Mouse (Mus musculus) MEL-GATA-1-ER (cell line): ENCODE measurements around the gene Rasl12.
A peak's percentile ranks its signal among the peaks of the same experiment; 100 is the strongest.

Experiments used
- DNase-seq: peaks from one replicate; pipeline ENCODE4 v3.0.0-alpha.2; 2012; ENCODE audit warnings: low read depth; ENCODE audit errors: extremely low read depth

Rasl12 gene

GRCm38 (mm10) chr9:65435671-65436301, 37.5 kb downstream of the Rasl12 start, which contains the start of gene Mtfmt:
TSS of gene Mtfmt (plus strand) at chr9:65435782.
- peak; percentile 69 for DNase-seq

GRCm38 (mm10) chr9:65444692-65445091, 46.4 kb downstream of the Rasl12 start:
- DNase-seq, result no peak

GRCm38 (mm10) chr9:65447951-65448350, 49.6 kb downstream of the Rasl12 start:
- no peak for DNase-seq

DNA sequence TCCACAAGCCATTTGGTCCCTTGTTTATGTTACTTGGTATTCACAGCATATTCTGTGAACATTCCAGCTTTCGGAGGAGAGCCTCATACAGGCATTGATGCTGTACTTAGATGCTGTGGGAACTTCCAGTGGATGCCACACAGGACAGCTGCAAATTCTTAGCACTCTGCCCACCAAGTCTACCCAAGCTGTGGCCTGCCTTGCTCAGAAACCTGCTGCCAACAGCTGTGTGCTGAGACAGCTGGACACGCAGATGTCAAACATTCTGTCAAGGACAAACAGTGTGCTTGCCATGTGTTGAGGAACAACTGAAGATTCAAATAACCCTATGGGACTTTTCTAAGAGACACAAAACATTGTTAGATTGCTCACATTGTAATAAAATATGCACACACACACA, 60.7 kb downstream of the Rasl12 start:
- no peak for DNase-seq

DNA sequence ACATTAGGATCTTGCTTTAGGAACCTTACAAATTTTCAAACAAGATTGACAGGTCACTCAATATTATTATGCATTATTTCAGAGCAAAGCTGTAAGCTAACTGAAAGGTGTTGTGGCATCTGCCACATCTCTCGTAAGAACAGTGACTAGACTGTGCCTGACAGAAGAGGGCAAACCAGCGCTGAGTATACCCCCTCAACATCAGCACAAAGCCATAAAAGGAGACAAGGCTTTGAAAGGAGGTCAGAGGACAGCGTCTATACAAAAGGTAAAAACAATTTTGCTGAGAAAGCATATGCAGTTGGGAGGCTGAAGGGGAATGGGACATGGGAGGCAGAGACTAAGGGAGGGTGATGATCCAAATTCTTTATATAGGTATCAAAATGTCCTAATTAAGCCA, 61.9 kb downstream of the Rasl12 start:
- DNase-seq, result no peak

DNA sequence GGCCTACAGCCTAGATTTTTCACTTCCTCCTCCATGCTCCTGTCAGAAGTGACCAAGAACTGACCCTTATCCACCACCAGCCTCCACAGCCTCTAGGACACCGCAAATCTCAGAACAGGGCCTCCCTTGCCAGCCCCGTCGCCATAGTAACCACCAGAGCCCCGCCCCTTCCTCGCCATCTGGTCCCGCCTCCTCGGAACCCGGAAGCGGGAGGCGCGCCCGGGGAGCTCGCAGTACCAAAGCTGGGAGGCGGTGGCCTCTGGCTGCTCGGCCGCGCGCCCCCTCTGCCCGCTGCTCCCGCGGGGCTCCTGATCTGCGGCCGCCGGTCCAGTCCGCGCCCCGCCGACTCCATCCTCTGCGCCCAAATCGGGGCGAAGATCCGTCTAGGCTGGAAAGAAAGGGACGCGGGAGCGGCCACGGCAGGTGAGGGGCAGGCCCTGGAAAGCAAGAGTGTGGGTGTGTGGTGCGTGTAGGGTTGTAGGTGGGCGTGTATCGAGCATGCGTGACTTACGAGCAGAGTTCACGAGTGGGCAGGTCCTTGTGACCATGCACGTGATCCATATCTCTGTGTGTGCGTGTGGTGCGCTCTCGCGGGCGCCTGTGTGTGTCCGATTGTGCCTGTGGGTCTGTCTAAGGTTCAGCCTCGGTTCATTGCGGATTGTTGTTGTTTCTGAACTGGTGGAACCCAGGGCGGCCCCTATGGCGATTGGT, 62.6 kb downstream of the Rasl12 start, which contains the start of gene Spg21:
Gene Spg21 (plus strand): TSS at position 216 of the 711 bp plus-strand sequence.
- peak; percentile 43 for DNase-seq

DNA sequence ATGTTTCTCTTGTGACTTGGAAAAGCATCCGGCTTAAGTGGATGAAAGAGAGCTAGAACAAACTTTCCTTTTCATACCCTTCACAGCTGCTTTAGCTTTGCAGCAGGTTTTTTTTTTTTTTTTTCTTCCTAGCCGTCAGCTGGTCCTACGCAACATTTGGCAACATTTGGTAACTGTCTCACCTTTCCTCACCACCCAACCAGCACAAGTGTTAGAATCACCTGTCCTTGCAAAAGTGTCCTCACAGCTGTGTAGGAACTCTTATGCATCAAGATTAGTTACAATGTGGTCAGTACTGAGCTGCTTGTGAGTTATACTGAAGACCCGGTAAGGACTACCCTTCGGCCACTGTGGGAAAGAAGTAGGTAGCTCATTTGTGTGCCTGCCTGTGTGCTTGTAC, 64.2 kb downstream of the Rasl12 start:
- DNase-seq, result no peak

DNA sequence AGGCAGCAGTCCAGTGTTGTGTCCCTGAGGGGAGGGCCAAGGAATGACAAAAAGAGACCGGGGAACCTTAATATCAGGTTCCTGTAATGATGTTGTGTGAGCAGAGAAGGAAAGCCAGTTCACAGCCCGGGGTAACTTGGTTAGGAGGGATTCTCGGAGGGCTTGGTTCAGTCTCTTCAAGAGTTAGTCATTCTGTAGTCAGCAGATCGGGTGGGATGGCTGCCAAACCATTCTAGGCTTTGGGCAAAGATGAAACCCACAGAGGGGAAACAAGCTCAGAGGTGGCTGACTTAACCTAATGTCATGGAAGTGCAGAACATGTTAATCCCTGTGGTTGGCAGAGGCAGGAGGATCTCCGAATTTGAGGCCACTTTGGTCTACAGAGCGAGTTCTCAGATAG, 65.9 kb downstream of the Rasl12 start:
- DNase-seq, result no peak
